Mouse (Mus musculus) cerebellum, postnatal 25 days (tissue): ENCODE data around the gene Alg12.

Experiments
- DNase-seq, 2 experiments: peaks; one replicate each; pipeline ENCODE4 v3.0.0; 2021; ENCODE audit warnings: mixed read lengths in 2 of 2

The Alg12 gene

DNA sequence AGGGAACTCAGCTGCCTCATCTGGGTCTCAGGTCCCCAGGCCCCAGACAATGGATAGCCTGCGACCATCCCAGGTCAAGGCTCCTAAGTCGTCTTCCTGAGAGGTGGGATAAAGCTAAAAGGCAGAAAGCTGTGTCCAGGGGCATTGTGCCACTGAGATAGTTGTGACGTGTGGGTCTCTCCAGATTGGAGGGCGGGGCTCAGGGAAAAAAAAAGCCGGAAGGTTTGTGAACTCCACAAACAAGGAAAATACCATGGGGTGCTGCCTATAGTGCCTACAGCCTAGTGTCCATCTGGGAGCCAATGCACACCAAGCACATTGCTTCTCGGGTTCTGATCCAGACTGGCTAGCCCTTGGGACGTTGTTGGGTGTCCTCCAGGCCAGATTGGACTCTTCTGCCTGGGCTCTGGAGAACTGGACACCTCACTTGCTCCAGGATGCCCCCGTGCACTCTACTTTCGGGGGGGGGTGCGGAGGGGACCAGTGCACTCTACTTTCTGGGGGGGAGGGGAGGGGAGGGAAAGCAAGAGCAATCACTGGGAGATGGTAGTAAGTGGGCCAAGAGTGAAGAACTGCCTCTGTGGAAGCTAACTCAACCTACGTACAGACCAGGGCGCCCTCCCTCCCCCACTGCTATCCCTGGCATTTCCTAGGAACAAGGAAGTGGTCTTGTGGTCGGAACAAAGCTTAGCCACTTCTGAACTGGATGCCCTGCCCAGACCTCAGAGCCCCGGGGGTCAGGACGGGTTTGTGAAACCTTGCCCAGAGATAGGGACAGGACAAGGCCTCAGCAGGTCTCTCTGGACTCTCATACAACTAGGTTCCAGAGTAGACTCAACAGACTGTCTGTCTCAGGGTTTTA, 36.1 kb upstream of the Alg12 start:
- DNase-seq = peak in 1 of 2 experiments; percentile 25

DNA sequence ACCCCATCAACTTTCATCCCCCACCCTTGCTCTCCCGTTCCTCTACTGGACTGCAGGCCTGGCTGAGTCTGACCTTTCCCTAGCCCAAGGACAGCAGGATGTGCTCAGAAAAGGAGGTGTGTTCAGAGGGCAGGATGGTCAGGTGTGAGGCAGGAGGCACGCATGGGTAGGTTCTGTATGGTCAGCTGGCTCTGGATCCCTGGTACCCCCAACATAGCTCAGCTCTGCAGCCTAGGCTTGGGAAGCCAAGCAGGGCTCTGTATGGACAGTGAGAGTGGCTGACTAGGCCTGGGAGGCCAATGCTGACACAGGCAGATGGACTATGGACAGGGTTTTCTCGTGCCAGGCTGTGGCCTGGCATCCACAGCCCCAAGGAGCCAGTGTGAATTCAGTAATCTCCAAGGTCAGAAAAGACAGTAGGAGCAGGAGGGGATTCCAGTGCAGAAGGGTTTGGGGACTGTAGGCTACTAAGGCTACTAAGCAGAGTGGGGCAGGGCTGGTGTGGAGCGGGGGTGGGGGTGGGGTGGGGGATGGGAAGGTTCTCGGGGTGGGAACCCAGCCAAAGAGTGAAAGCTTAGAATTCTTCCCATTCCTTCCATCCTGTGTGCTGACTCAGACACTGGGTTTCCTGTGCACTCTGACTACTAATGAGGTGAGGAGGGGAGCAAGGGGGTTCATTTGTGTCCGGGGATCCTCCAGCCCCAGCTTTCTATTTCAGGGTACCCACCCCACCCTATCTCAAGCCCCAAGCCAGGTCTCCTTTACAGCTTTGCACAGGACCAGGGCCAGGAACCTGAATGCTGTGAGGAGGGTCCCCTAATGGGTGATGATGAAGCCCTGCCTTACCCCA, 35.2 kb upstream of the Alg12 start:
- DNase-seq = peak; percentile 65 to 69

DNA sequence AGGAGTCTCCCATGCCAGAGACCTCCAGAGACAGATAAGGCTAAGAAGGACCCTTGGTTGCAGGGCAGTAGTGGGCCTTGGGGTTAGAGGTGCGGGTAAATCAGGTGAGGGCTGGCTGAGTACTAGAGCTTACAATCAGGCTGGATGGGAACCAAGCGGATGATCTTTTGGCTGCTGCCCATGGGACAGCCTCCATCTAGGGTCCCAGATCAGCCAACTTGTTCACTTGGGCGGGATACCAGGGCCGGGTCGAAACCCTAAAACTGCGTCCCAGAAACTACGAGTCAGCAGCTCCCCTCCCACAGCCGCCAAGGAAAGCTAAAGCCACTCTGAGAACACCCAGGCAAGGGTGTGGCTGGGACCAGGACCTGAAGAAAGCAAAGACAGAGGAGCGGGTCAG, 34.0 kb upstream of the Alg12 start:
- DNase-seq = peak in 1 of 2 experiments; percentile 7

DNA sequence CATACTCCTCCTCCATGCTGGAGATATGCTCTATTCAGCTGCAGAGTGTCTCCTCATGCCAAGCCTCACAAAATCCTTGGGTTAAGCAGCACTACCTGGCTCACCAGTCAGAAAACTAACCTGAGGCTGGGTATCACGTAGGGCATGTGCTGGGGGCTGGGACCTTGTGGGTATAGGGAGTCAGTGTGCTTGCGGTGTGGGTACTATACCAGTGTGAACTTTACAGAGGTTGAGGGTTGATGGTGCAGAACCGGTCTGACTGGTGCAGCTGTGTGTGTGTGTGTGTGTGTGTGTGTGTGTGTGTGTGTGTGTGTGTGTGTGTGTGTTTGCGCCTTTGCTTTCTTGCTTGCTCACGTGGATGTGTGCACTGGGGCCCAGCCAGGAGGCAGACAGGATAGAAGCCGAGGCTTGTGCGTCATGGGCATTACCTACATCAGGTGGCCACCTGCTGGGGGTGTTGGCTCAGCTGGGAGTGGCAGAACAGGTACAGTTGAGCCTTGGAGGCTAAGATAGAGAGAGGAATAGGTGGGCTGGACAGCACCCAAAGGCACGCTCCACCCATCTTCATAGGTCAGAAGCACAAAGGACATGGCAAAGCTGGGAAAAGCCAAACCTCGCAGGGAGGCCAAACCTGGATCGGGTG, 32.5 kb upstream of the Alg12 start:
- peak in 1 of 2 experiments; percentile 25 for DNase-seq

DNA sequence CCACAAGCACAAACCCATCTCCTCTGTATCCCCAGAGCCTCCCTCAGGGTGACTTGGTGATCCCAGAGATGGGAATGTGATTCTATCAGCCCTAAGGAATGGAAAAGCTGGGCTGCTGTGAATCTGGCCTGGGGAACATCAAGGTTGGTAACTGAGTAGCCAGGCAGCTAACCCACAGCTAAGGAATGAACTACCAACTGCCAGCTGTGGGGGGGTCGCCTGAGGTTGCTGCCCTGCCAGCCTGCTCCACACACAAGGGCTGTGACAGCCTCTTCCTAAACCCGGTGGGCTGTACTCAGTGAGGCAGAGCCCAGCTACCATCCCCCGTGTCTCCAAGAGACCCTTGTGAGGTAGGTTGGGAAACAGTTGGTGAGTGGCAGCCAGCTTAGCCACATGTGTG, 32.0 kb upstream of the Alg12 start:
- no peak for DNase-seq

DNA sequence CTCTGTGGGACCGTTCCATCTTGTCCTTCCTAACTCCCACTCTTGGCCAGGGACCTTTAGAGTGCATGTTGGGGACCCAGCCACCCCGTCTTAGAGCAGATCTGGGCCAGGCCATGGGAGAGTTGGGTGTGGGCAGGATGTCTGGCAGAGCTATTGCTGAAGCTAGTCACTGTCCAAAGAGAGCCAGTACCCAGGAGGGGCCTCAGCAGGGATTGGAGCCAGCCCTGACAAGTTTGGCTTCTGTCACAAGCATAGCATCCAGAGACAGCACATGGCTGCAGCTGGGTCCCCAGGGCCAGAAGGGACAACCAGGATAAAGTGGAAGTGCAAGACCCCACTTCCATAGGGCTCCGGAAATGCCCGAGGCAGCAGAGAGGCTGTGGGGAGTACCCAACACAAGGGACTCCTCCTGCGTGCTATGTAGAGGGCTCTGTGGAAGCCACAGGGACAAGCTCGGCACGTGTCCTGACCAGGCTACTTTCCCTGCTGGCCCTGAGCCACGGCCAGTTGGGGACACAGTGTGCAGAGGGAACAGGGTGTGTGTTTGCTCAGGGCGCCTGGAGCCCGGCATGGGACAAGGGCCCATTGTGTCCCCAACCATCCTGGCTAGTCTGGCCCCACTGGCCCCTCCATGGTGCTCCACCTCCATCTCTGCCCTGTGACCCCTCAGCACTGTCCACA, 31.2 kb upstream of the Alg12 start:
- DNase-seq = peak; percentile 88 to 89

DNA sequence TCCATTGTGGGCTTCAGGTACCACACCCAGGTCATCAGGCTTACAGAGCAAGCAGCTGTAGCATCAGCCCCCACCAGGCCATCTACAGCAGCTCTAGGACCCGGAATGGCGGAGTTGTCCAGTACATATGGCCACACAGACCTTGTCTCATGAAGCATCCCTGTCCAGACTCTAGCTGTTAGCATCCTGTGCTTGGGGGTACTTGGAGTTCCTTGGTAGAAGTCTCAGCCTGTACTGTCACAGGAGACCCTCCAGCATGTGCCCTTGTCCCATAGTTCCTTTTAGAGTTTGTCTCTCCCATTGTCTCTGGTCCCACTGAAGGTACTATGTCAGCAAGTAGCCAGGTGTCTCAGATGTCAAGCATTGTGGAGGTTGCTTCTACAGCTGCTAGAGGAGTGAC, 30.5 kb upstream of the Alg12 start:
- DNase-seq = no peak

DNA sequence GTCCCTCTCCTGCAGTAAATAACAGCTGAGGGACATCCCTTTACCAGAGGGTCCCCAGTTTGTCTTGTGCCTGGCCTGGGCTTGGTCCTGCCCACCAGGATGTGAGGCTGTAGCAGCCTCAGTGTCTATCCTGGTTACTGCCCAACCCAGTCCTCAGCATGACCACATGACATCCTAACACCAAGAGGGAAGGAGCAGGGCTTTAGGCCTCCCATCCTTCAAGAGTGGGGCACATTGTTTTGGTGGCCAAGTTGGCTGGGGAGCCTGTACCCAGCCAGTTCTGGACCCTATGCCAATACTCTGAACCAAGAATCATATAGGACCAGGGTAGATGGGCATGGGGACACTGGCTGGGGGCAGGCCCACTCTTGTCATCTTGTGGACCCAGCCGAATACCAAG, 29.5 kb upstream of the Alg12 start:
- no peak for DNase-seq

DNA sequence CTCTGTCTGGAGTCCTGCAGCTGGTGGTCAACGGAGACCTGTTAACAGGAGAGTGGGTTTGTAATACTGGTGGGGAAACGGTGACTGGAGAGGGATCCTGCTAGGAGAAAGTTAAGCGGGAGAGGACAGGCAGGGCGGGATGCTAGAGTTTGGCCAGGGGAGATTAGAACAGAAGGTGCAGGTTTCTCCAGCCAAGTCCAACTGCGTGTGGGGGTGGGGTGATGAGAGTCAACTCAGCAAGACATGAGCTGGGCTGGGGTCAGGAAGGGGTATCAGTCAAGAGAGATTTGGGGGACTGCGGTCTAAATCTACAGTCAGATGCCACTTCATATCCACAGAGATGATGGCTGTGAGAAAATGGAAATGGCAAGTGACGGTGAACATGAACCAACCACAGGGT, 25.8 kb upstream of the Alg12 start:
- peak in 1 of 2 experiments; percentile 69 for DNase-seq

DNA sequence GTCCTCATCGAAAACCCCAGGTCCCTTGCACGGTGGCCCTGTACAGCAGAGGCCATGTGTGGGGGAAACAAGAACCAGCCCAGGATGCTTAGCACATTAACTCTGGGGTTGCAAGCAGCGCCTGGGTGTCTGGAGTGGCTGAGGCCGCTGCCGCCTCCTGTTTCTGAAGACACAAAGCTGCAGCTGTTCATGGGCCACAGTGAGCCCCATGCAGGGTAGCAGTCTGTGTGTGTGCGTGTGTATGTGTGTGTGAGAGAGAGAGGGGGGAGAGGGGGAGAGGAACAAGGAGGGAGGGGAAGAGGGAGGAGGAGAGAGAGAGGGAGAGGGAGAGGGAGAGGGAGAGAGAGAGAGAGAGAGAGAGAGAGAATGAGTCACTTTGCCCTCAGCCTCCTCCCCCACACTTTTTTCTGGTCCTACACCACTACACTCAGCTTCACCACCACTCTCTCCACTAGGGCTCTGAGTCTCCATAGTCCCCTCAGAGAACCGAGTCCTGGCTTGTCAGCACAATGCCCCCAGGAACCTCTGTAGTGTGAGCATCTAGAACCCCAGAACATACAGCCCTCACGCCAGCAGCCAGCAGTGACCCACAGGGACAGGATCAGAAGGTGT, 24.5 kb upstream of the Alg12 start:
- peak in 1 of 2 experiments; percentile 44 for DNase-seq

DNA sequence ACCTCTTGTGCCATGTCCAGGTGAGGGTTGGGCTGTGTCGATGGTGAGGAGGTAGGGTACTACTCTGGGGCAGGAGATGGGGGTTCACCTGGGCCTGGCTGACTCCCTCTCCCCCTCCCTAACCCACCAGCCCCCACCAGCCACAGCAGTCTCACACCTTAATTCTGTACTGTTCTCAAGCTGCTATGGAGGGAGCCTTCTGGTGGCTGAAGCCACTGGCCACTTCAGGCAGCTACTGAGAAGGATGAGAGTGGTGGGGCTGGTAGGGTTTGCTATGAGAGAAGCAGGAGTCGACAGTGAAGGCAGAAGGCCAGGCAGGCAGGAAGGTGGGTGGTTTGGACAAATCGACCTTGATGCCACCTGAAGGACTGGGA, 23.2 kb upstream of the Alg12 start:
- no peak for DNase-seq

DNA sequence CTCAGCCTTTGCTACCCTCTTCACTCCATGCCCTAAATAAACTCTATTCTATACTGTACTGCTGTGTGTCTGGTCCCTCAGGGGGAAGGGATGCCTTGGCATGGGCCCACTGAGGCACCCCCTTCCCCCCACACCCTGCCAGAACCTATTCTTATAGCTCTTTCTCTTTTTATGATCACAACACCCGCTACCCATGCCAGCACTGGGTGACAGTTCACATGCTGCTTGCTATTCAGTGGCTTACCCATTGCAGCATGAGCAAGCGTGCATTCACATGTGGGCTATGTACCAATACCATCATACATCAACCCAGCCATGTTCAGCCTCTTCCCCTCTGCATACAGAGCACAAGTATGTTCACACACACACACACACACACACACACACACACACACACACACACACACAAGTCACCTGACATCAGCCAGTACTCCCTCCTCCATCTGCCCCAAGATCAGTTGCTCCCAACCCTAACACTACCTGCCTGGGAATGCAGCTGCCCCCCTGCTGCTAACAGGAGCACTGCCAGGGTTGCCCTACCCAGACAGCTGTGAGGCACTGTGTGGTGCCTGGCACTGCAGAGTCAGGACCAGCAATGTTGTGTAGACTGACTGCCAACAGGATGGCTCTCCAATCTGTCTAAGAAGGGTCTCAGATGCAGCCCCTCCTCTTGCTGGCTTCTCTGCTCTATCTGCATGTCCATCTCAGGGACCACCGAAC, 22.6 kb upstream of the Alg12 start:
- DNase-seq = peak; percentile 90 to 92

DNA sequence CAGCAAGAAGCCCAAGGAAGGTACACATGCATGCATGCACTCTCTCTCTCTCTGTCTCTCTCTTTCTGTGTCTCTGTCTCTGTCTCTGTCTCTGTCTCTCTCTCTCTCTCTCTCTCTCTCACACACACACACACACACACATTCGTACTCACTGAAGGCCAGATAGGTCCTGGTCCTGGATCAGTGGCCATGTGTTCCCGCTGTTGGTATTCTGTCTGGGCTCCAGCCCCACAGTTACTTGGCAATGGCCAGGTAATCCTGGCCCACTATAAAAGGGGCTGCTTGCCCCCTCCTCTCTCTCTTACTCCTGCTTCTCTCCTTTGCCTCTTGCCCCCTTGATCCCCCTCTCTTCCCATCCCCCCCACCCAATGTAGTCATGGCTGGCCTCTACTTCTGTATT, 22.0 kb upstream of the Alg12 start:
- DNase-seq = peak; percentile 48 to 62

DNA sequence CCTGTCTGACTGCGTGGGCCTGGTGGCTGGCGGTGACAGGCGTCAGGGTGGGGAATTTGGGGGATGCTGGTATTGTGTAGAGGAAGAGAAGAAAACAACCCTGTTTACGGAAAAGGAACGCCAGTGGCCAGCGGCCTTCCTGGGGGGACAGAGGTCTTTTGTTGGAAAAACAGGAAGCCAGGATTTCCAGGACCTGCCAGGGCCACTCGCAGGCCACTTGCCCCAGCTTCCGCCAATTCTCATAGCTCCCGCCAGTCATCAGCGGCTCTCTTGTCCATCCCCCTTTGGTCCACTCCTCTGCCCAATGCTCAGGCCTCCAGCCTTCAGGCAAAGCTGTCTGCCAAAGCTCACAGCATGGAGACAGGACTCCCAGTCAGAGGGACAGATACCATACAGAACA, 21.0 kb upstream of the Alg12 start:
- DNase-seq = peak; percentile 70

DNA sequence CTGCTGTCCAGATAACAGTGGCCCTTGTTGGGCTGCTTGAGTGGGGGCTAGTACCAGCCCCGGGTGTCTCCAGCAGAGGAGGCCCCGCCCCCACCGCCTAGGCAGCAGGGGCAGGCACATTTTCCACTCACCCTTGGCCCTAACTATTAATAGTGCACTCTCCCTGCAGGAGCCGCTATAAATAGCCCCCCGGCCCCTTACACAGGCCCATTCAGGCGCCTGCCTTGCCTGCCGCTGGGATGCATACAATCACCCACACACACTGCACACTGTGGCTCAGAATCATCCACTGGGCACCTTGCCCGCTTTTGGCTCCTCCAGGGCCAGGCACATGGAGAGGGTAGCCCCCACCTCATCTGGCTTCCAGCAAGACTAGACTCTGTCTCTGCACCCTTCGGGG, 20.2 kb upstream of the Alg12 start:
- DNase-seq = peak; percentile 57 to 70

DNA sequence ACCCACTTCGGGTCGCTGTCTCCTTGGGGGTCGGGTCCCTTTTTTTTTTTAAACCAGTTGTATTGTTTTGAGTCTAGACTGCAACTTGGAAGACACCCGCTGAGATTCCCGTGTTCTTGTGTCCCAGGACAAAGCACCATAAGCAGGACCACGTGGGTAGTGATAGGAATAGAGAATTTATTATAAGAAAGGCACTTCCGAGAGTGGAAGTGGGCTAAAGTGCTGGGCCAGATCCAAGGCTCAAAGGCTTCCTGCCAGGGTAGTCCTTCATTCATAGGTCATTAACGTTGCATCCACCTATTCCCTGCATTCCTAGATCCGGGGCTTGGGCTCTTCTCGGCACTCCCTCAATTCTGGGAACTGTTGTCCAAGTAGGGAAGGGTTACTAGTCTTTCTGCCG, 18.9 kb upstream of the Alg12 start:
- no peak for DNase-seq

DNA sequence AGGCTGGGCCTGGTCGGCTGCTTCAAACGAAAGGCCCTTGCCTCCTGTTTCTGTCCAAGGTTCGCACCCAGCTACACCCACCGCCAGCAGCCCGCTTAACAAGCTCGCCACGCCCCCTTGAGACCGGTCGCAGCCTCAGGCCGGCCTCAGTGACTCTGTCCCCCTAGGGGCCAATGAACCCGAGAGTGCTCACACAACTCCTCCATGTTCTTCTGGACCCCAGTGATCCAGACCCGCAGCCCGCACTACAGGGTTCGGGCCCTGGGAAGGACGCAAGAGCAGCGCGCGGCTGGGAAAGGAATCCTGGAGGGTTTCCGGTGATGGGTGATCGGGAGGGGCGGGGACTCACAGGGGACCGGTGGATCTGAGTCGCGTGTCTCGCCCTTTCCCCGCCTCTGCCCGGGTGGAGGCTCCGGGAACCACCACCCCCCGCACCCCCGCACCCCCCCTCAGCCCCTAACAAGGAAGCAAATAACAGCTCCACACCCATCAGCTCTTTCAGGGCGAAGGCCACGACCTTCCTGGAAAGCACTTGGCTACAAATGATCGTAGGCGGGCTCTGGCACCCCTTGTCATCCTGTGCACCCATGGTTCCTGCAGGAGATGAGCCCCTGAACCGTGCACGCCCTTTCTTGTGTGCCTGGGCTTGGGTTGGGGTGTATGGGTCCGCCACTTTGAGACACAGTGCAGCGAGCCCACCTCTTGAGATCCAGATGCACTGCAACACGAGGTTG, 18.2 kb upstream of the Alg12 start:
- DNase-seq = peak; percentile 31 to 51

DNA sequence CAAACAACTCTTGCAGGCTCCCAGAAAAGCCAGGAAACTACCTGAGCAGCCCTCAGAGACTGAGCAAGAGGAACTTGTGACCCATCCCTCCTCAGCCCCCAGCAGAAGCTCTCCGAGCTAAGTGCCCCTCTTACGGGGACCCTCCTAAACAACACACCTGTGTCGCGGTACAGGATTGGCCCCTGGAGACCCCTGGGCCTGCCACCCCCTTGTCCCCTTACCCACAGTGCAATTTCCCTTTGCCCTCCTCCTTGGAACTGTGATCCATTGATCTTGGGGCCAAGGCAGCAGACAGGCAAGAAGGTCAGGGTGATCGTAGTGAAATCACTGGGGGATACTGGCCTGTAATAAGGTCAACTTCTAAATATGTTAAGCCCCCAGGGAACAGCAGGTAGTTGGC, 17.5 kb upstream of the Alg12 start:
- no peak for DNase-seq

DNA sequence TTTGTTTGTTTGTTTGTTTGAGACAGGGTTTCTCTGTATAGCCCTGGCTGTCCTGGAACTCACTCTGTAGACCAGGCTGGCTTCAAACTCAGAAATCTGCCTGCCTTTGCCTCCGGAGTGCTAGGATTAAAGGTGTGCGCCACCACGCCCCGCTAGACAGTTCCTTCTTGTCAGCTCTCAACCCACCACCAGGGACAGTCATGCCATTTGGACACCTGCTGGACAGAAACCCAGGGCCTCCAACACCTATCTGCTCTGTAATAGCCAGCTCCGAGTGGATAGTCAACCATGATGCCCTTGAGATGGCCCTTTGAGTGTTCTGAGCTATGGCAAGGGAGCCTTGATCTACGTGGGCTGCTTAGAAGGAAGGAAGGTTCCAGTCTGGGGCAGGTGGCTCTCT, 16.9 kb upstream of the Alg12 start:
- DNase-seq = no peak

DNA sequence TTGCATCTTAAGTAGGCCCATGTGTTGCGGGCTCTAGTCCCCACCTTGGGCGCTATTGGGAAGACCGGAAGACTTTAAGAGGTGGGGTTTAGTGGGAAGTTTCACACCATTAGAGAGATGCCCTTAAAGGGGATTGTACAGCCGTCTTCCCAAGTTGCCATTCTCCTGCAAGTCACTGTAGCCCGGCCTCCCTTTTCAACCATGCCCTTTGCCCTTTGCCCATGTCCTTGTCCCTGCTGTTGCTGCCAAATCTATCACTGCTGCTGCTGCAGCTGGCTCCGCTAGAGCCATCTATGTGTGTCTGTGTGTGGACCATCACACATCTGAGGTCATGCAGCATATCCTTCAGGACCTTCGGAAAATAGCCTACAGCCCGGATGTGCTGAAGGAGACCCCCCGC, 13.4 kb upstream of the Alg12 start:
- no peak for DNase-seq

DNA sequence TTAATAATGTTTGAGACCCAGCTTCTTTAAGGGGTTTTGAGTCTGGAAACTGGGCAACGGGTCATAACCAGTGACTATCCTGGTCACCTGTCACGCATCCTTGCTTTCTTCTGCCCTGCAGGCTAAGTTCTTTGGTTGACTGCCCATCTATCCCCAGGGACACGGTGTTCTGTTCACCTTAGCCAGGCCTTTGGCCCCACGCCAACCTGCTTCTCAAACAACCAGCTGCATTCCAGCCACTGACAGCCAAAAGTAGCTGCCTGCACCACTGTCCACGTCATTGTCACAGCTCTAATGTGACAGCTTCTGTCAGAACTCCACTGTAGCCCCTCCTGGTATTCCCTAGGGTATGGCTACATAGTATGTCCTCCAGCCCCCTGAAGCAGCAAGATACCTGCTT, 12.4 kb upstream of the Alg12 start:
- no peak for DNase-seq
